Mouse (Mus musculus): ENCODE results near the gene Nubp1. TPM values are rescaled to one million over a fixed set of nuclear protein-coding genes. Genes with fewer than 3 reads are reported as not detected.

The Nubp1 gene
- polyA plus RNA-seq, 1 experiment, result 3.6 TPM

DNA sequence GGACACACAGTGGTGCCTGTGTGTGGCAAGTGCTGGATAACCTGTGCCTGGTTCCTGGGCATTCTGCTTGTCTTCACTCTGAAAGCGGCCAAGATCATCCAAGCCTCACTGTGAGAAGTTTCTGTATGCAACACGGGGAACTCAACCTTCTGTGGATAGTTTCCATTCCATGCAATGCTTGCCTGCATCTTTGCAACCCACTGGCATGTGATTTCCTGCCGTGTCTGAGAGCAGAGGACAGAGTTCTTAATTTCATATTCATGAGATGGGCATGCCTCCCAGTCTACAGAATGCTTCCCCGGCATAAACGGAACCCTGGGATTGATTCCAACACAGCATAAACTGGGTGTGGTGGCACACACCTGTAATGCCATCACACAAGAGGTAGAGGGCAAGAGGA is 26.3 kb downstream of the Nubp1 start:
- Histone ChIP-seq H3K27me3 (ENCODE audit: control insufficient read depth) (no peaks in the 10 kb centered on the region), H3K36me3 (ENCODE audit: control insufficient read depth) (no peaks in the 10 kb centered on the region), H3K9me3 (ENCODE audit: control insufficient read depth, low read length) (no peaks in the 10 kb centered on the region), H3K4me1 (ENCODE audit: control insufficient read depth) (no peaks in the 10 kb centered on the region), H3K4me3 (replicated peaks) (no peak overlapping the region)
- TF ChIP-seq TAL1 (IDR thresholded peaks at IDR 0.05; ENCODE audit: low read length) (no peak), GATA1 (IDR thresholded peaks at IDR 0.05; ENCODE audit: low read length) (no peak)

DNA sequence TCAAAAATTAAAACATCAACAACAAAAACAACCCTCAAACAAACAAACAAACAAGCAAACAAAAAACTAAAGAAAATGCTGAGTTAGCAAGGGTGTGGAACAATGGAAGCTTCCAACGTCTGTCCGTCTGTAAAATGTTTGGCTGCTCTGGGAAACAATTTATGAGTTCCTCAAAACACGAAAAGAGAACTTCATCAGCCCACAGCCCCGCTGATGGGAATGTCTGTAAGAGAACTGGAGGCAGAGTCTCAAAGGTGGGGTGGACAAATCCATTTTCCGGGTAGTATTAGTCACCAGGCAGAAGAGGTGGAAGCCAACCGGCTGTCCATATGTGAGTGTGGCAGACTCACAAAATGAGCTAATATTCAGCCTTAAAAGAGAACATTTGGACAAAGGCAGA is 29.6 kb downstream of the Nubp1 start:
- no peak overlapping the region for H3K4me3 ChIP-seq (replicated peaks)
- H3K36me3 ChIP-seq (ENCODE audit: control insufficient read depth), result no peaks in the 10 kb centered on the region
- H3K9me3 ChIP-seq (ENCODE audit: control insufficient read depth, low read length), result no peaks in the 10 kb centered on the region
- TF ChIP-seq TAL1 (IDR thresholded peaks at IDR 0.05; ENCODE audit: low read length) (no peak), GATA1 (IDR thresholded peaks at IDR 0.05; ENCODE audit: low read length) (no peak)
- H3K4me1 ChIP-seq (ENCODE audit: control insufficient read depth), result no peaks in the 10 kb centered on the region
- no peaks in the 10 kb centered on the region for H3K27me3 ChIP-seq (ENCODE audit: control insufficient read depth)

DNA sequence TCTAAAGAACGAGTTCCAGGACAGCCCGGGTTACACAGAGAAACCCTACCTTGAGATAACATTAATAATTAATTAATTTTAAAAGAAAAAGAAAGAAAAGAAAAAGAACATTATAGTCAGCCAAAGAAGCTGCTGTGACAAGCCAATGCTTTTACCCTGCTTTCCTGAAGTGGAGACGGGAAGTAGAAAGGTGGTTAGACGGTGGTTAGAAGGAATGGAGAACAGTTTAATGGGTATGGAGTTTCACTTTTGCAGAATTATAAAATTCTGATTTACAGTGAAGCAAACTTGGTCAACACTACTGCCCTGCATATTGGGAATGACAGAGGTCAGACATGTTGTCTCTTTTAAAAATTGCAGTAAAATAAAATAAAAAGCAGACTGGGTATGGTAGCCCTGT is 30.0 kb downstream of the Nubp1 start:
- Histone ChIP-seq H3K27me3 (ENCODE audit: control insufficient read depth) (no peaks in the 10 kb centered on the region), H3K9me3 (ENCODE audit: control insufficient read depth, low read length) (no peaks in the 10 kb centered on the region), H3K36me3 (ENCODE audit: control insufficient read depth) (no peaks in the 10 kb centered on the region), H3K4me3 (replicated peaks) (no peak overlapping the region), H3K4me1 (ENCODE audit: control insufficient read depth) (no peaks in the 10 kb centered on the region)
- TF ChIP-seq TAL1 (IDR thresholded peaks at IDR 0.05; ENCODE audit: low read length) (no peak), GATA1 (IDR thresholded peaks at IDR 0.05; ENCODE audit: low read length) (no peak)

GRCm38 (mm10) chr16:10443723-10444122 is 32.0 kb downstream of the Nubp1 start:
- no peaks in the 10 kb centered on the region for H3K9me3 ChIP-seq (ENCODE audit: control insufficient read depth, low read length)
- no peaks in the 10 kb centered on the region for H3K27me3 ChIP-seq (ENCODE audit: control insufficient read depth)
- TF ChIP-seq TAL1 (IDR thresholded peaks at IDR 0.05; ENCODE audit: low read length) (no peak), GATA1 (IDR thresholded peaks at IDR 0.05; ENCODE audit: low read length) (no peak)
- H3K4me1 ChIP-seq (ENCODE audit: control insufficient read depth), result no peaks in the 10 kb centered on the region
- no peaks in the 10 kb centered on the region for H3K36me3 ChIP-seq (ENCODE audit: control insufficient read depth)
- H3K4me3 ChIP-seq (replicated peaks), result no peak overlapping the region

GRCm38 (mm10) chr16:10446573-10447263 is 35.0 kb downstream of the Nubp1 start:
- Histone ChIP-seq H3K36me3 (ENCODE audit: control insufficient read depth) (no peaks in the 10 kb centered on the region), H3K9me3 (ENCODE audit: control insufficient read depth, low read length) (no peaks in the 10 kb centered on the region), H3K4me1 (ENCODE audit: control insufficient read depth) (no peaks in the 10 kb centered on the region), H3K4me3 (replicated peaks) (no peak overlapping the region), H3K27me3 (ENCODE audit: control insufficient read depth) (no peaks in the 10 kb centered on the region)
- TF ChIP-seq GATA1 (IDR thresholded peaks at IDR 0.05; ENCODE audit: low read length), result no peak
- TF ChIP-seq TAL1 (IDR thresholded peaks at IDR 0.05; ENCODE audit: low read length), result no peak

GRCm38 (mm10) chr16:10447264-10447594 is 35.5 kb downstream of the Nubp1 start, which contains the start of gene Tvp23a:
TSS of gene Tvp23a (minus strand) at chr16:10447362.
- no peak for TF ChIP-seq TAL1 (IDR thresholded peaks at IDR 0.05; ENCODE audit: low read length)
- TF ChIP-seq GATA1 (IDR thresholded peaks at IDR 0.05; ENCODE audit: low read length), result no peak
- H3K36me3 ChIP-seq (ENCODE audit: control insufficient read depth), result no peaks in the 10 kb centered on the region
- no peak within 1 kb of the TSS for H3K4me3 ChIP-seq (replicated peaks)
- H3K27me3 ChIP-seq (ENCODE audit: control insufficient read depth), result no peaks in the 10 kb centered on the region
- H3K9me3 ChIP-seq (ENCODE audit: control insufficient read depth, low read length), result no peaks in the 10 kb centered on the region
- no peaks in the 10 kb centered on the region for H3K4me1 ChIP-seq (ENCODE audit: control insufficient read depth)

DNA sequence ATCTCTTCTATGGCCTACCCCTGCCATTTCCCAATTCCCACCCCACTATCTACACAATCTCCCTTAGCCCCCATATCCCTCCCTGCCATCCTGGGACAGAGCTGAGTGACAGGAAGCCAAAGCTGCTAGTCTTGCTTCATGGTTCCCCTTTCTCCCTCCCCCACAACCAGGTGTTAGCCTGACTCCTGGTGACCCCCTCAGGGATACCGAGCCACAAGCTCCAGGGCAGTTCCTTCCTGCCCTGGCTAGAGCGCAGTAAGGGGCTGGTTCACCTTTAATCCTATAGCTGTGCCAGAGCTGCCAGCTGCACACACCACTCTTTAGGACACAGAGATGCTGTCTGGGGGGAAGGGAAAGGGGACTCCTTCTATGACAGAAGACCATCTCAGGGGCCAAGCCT is 36.0 kb downstream of the Nubp1 start:
- TF ChIP-seq GATA1 (IDR thresholded peaks at IDR 0.05; ENCODE audit: low read length) (no peak), TAL1 (IDR thresholded peaks at IDR 0.05; ENCODE audit: low read length) (no peak)
- Histone ChIP-seq H3K36me3 (ENCODE audit: control insufficient read depth) (no peaks in the 10 kb centered on the region), H3K4me3 (replicated peaks) (no peak overlapping the region), H3K4me1 (ENCODE audit: control insufficient read depth) (no peaks in the 10 kb centered on the region), H3K9me3 (ENCODE audit: control insufficient read depth, low read length) (no peaks in the 10 kb centered on the region), H3K27me3 (ENCODE audit: control insufficient read depth) (no peaks in the 10 kb centered on the region)

GRCm38 (mm10) chr16:10448931-10449330 is 37.2 kb downstream of the Nubp1 start:
- H3K36me3 ChIP-seq (ENCODE audit: control insufficient read depth), result no peaks in the 10 kb centered on the region
- no peak overlapping the region for H3K4me3 ChIP-seq (replicated peaks)
- no peaks in the 10 kb centered on the region for H3K4me1 ChIP-seq (ENCODE audit: control insufficient read depth)
- H3K27me3 ChIP-seq (ENCODE audit: control insufficient read depth), result no peaks in the 10 kb centered on the region
- no peaks in the 10 kb centered on the region for H3K9me3 ChIP-seq (ENCODE audit: control insufficient read depth, low read length)
- TF ChIP-seq GATA1 (IDR thresholded peaks at IDR 0.05; ENCODE audit: low read length) (no peak), TAL1 (IDR thresholded peaks at IDR 0.05; ENCODE audit: low read length) (no peak)

- H3K4me1 ChIP-seq (ENCODE audit: control insufficient read depth), result no peaks in the 10 kb centered on the region
- no peak overlapping the region for H3K4me3 ChIP-seq (replicated peaks)
- TF ChIP-seq TAL1 (IDR thresholded peaks at IDR 0.05; ENCODE audit: low read length) (no peak), GATA1 (IDR thresholded peaks at IDR 0.05; ENCODE audit: low read length) (no peak)
- H3K36me3 ChIP-seq (ENCODE audit: control insufficient read depth), result no peaks in the 10 kb centered on the region
- no peaks in the 10 kb centered on the region for H3K27me3 ChIP-seq (ENCODE audit: control insufficient read depth)
- no peaks in the 10 kb centered on the region for H3K9me3 ChIP-seq (ENCODE audit: control insufficient read depth, low read length)
Observed at GRCm38 (mm10) chr16:10451906-10452305, 40.2 kb downstream of the Nubp1 start.

GRCm38 (mm10) chr16:10452445-10452896 is 40.7 kb downstream of the Nubp1 start:
- TF ChIP-seq GATA1 (IDR thresholded peaks at IDR 0.05; ENCODE audit: low read length) (no peak), TAL1 (IDR thresholded peaks at IDR 0.05; ENCODE audit: low read length) (no peak)
- Histone ChIP-seq H3K27me3 (ENCODE audit: control insufficient read depth) (no peaks in the 10 kb centered on the region), H3K36me3 (ENCODE audit: control insufficient read depth) (no peaks in the 10 kb centered on the region), H3K4me1 (ENCODE audit: control insufficient read depth) (no peaks in the 10 kb centered on the region), H3K9me3 (ENCODE audit: control insufficient read depth, low read length) (no peaks in the 10 kb centered on the region), H3K4me3 (replicated peaks) (no peak overlapping the region)
